Mouse (Mus musculus) adrenal gland, postnatal 14 days (tissue): ENCODE data around the gene Sppl3. TPM values are rescaled to one million over a fixed set of nuclear protein-coding genes. Genes with fewer than 3 reads are reported as not detected.
A peak's percentile ranks its signal among the peaks of the same experiment; 100 is the strongest.
"Not testable (repeated sequence)": the region's sequence is repeated elsewhere in the genome, so short reads cannot be mapped to it uniquely, and the experiment has no call there.

ENCODE experiments used
- DNase-seq: peaks from one replicate; pipeline ENCODE4 v3.0.0; 2021; ENCODE audit warnings: mixed read lengths
- total RNA-seq: library from RNA; stranded (reverse); gene quantifications from 2 replicates; pipeline ENCODE4 v1.2.3, GENCODE M21; 2021

The Sppl3 gene
- total RNA-seq, 1 experiment from 2014 or later = 54.8 TPM

- peak; percentile 83 for DNase-seq
Measured at GRCm38 (mm10) chr5:115076144-115076901, 65.4 kb downstream of the Sppl3 start.

GRCm38 (mm10) chr5:115081636-115082035, 70.7 kb downstream of the Sppl3 start:
- no peak for DNase-seq

- no peak for DNase-seq
Measured at GRCm38 (mm10) chr5:115083492-115083891, 72.6 kb downstream of the Sppl3 start.

- no peak for DNase-seq
Measured at GRCm38 (mm10) chr5:115085675-115086074, 74.7 kb downstream of the Sppl3 start.

GRCm38 (mm10) chr5:115089592-115090268, 78.8 kb downstream of the Sppl3 start:
- DNase-seq = no peak

- no peak for DNase-seq
Measured at GRCm38 (mm10) chr5:115091015-115091414, 80.1 kb downstream of the Sppl3 start.

- no peak for DNase-seq
Measured at GRCm38 (mm10) chr5:115091776-115092175, 80.8 kb downstream of the Sppl3 start.

- no peak for DNase-seq
Measured at GRCm38 (mm10) chr5:115098195-115098594, 87.3 kb downstream of the Sppl3 start, which contains the start of gene Gm10401. Gm10401 (minus strand) TSS chr5:115098295.

- no peak for DNase-seq
Measured at GRCm38 (mm10) chr5:115099530-115099929, 88.6 kb downstream of the Sppl3 start.

GRCm38 (mm10) chr5:115099991-115100390, 89.1 kb downstream of the Sppl3 start:
- DNase-seq = peak; percentile 81

GRCm38 (mm10) chr5:115100473-115100872, 89.5 kb downstream of the Sppl3 start:
- no peak for DNase-seq

- DNase-seq = no peak
Measured at GRCm38 (mm10) chr5:115102231-115102630, 91.3 kb downstream of the Sppl3 start.

- DNase-seq = not testable (repeated sequence)
Measured at GRCm38 (mm10) chr5:115103253-115103652, 92.3 kb downstream of the Sppl3 start.

GRCm38 (mm10) chr5:115111156-115111555, 100.2 kb downstream of the Sppl3 start:
- DNase-seq = peak; percentile 70

- DNase-seq = no peak
Measured at GRCm38 (mm10) chr5:115113244-115113643, 102.3 kb downstream of the Sppl3 start.

GRCm38 (mm10) chr5:115114501-115114900, 103.6 kb downstream of the Sppl3 start:
- DNase-seq = no peak

- no peak for DNase-seq
Measured at GRCm38 (mm10) chr5:115116426-115116825, 105.5 kb downstream of the Sppl3 start.

- no peak for DNase-seq
Measured at GRCm38 (mm10) chr5:115117467-115117866, 106.5 kb downstream of the Sppl3 start.

GRCm38 (mm10) chr5:115118961-115119570, 108.1 kb downstream of the Sppl3 start, which contains the start of gene Acads:
Acads (minus strand) TSS chr5:115119346.
- peak; percentile 93 for DNase-seq

GRCm38 (mm10) chr5:115120978-115121377, 110.0 kb downstream of the Sppl3 start:
- DNase-seq = no peak

GRCm38 (mm10) chr5:115124690-115125089, 113.8 kb downstream of the Sppl3 start:
- no peak for DNase-seq

GRCm38 (mm10) chr5:115125211-115125871, 114.4 kb downstream of the Sppl3 start:
- peak; percentile 90 for DNase-seq
